Mouse (Mus musculus) liver, embryonic 12.5 days (tissue): ENCODE data around the gene Cercam. TPM values are rescaled to one million over a fixed set of nuclear protein-coding genes. Genes with fewer than 3 reads are reported as not detected.

Experiments used
- ATAC-seq: fragments of 200-750 bp; cut with Nextera tagmentation; 2 replicates; pipeline ENCODE4 v1.8.0; 2017; ENCODE audit warnings: moderate number of reproducible peaks, mild to moderate bottlenecking, moderate library complexity
- H3K27ac ChIP-seq: fragments of 300-500 bp; sonication (generic); 2 replicates; pipeline ENCODE4 v1.5.1; 2016; ENCODE audit warnings: mild to moderate bottlenecking
- H3K27me3 ChIP-seq: fragments of 300-500 bp; sonication (generic); replicated peaks from 2 replicates; pipeline ENCODE4 v1.6.1; 2016; ENCODE audit warnings: mild to moderate bottlenecking, moderate library complexity
- H3K36me3 ChIP-seq: fragments of 300-500 bp; sonication (generic); 2 replicates; pipeline ENCODE4 v1.6.1; 2016; ENCODE audit warnings: mild to moderate bottlenecking, moderate library complexity
- H3K4me1 ChIP-seq: fragments of 300-500 bp; sonication (generic); 2 replicates; pipeline ENCODE4 v1.6.1; 2016
- H3K4me2 ChIP-seq: fragments of 300-500 bp; sonication (generic); 2 replicates; pipeline ENCODE4 v1.6.1; 2016; ENCODE audit warnings: mild to moderate bottlenecking, moderate library complexity
- H3K4me3 ChIP-seq: fragments of 300-500 bp; sonication (generic); 2 replicates; pipeline ENCODE4 v1.5.1; 2016; ENCODE audit warnings: mild to moderate bottlenecking, moderate library complexity
- H3K9ac ChIP-seq: fragments of 300-500 bp; sonication (generic); 2 replicates; pipeline ENCODE4 v1.6.1; 2016; ENCODE audit warnings: mild to moderate bottlenecking, moderate library complexity
- H3K9me3 ChIP-seq: fragments of 300-500 bp; sonication (generic); replicated peaks from 2 replicates; pipeline ENCODE4 v1.6.1; 2016; ENCODE audit warnings: mild to moderate bottlenecking, moderate library complexity
- WGBS: fragments of 180-500 bp; shearing (Covaris S2); methylation state at CpG from one replicate; pipeline ENCODE4 v1.1.7; 2016; ENCODE audit not compliant: insufficient replicate concordance; 5-methylcytosine and 5-hydroxymethylcytosine counted together
- polyA plus RNA-seq: library from polyadenylated mRNA; unstranded; fragments of >200 nt; fragmentation: Nextera tagmentation; extraction: Ambion mirVana; gene quantifications from 2 replicates; pipeline ENCODE4 v1.2.1, GENCODE M21; 2016

Cercam gene
- polyA plus RNA-seq, 1 experiment from 2014 or later: 47.2 TPM

DNA sequence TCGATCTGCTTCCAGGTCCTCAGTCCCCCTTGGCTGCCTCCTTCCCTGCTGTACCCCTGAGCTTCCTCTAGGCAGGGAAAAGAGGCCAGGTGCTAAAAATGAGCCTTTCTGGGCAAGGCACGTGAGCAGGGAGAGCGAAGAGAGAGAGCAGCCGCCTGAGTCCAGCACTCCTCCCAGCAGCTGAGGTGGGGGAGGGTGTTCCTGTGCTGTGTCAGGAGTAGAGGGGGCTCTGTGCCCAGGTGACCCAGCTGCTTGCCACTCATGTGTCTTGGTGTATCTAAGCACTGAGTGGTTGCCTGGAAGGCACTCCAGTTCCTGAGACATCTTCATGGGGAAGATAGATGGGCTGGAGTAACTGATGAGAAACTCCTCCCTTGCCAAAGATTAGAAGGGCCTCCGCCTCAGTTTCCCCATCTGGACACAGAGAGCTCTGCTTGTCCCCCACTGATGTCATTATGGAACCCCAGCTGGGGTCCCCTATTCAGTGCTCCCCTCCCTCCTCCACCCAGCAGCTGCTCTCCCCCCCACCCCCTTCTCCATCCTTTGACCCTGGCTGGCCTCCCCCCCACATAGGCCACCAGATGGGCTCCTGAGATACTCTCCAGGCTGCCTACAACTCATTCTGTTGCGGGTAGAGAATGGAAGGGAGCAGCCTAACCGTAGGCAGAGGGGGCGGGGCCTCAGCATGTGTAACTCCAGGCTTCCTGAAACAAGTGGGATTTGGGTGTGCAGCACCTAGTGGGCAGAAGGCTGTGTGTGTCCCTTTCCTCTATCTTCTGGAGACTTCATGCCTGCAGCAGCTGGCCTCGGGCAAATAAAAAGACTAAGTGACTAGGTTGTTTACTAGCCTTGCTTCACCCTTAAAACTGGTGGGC is 25.5 kb upstream of the Cercam start:
- 70% methylated on average over 9 of the region's 9 CpGs for WGBS
- H3K27ac ChIP-seq: no peak overlapping the region
- no peak for ATAC-seq
- no peak overlapping the region for H3K4me2 ChIP-seq
- no peaks in the 10 kb centered on the region for H3K9me3 ChIP-seq
- H3K4me1 ChIP-seq: peaks cover 11% of the 10 kb centered on the region; the same call in 1 of the 2 replicates
- no peak overlapping the region for H3K4me3 ChIP-seq
- peaks cover 56% of the 10 kb centered on the region for H3K27me3 ChIP-seq
- H3K36me3 ChIP-seq: peaks cover 58% of the 10 kb centered on the region
- no peak overlapping the region for H3K9ac ChIP-seq

DNA sequence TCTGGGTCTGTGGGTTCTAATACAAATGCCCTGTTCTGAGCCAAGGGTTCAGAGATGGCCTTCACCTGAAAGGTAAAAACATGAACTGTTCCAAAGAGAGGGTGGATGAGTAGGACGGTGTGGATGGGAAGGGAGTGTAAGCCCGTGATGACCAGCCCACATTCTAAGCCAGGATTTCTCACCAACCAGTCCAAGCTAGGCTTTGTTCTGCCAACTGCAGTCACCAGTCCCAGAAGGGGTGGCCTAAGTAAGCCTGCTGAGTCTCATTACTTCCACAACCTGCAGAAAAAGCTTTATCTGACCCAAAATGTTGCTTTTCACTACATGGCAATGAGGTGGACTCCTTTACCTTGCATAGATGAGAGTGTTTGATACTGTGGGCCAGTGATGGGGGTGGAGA is 24.8 kb upstream of the Cercam start:
- Histone ChIP-seq H3K9ac (no peak overlapping the region), H3K4me1 (peaks cover 10% of the 10 kb centered on the region; the same call in 1 of the 2 replicates), H3K27ac (no peak overlapping the region), H3K27me3 (peaks cover 59% of the 10 kb centered on the region), H3K9me3 (no peaks in the 10 kb centered on the region), H3K4me2 (no peak overlapping the region), H3K36me3 (peaks cover 51% of the 10 kb centered on the region), H3K4me3 (no peak overlapping the region)
- ATAC-seq: no peak
- WGBS: 80% methylated on average over 2 of the region's 2 CpGs

DNA sequence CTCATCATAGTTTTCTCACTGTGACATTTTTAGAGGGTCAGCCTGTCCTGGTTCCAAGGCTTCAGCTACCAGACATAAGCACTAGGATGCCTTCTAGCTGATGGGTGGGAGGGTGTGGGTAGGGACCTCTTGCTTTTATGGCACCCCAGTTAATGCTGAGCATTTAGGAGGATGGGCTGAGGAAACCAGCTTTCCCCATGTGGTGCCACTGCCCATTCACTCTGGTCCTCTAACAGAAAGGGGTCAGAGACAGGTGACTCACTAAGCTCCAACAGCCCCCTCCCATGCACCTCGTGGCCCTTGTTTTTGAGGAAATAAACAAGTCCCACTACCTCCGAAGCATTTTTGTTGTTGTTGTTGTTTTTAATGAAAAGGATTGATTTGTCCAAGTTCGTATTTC is 24.3 kb upstream of the Cercam start:
- H3K9ac ChIP-seq: no peak overlapping the region
- 42% methylated on average over 3 of the region's 3 CpGs for WGBS
- peaks cover 51% of the 10 kb centered on the region for H3K36me3 ChIP-seq
- H3K4me2 ChIP-seq: no peak overlapping the region
- ATAC-seq: no peak
- no peak overlapping the region for H3K4me3 ChIP-seq
- H3K4me1 ChIP-seq: peaks cover 7% of the 10 kb centered on the region; the same call in 1 of the 2 replicates
- no peaks in the 10 kb centered on the region for H3K9me3 ChIP-seq
- no peak overlapping the region for H3K27ac ChIP-seq
- H3K27me3 ChIP-seq: peaks cover 59% of the 10 kb centered on the region

DNA sequence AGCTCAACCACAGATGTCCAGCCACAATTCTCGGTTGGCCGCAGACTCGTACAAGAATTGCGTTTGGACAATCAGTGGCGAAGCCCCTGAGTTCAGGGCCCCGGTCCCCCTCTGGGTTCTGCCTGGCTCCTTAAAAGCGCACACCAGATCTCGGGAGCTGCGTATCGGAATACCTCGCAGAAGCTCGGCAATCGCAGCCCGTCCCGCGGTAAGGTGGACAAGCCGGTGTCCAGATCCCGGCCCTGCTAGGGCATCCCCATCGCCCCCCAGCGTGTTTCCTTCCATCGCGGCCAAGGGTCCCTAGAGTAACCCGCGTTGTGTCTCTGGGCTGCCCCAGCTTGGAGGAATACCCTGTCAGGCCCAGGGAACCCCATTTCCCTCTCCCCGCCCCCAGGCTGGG is 23.3 kb upstream of the Cercam start:
- Histone ChIP-seq H3K36me3 (peaks cover 46% of the 10 kb centered on the region), H3K27me3 (peaks cover 59% of the 10 kb centered on the region), H3K9me3 (no peaks in the 10 kb centered on the region), H3K9ac (no peak overlapping the region), H3K4me3 (peak overlapping the region; percentile 10; the same call in 1 of the 2 replicates), H3K27ac (no peak overlapping the region), H3K4me2 (peak overlapping the region; percentile 30), H3K4me1 (peaks cover 7% of the 10 kb centered on the region; the same call in 1 of the 2 replicates)
- WGBS: 51% methylated on average over 25 of the region's 25 CpGs
- ATAC-seq: no peak

DNA sequence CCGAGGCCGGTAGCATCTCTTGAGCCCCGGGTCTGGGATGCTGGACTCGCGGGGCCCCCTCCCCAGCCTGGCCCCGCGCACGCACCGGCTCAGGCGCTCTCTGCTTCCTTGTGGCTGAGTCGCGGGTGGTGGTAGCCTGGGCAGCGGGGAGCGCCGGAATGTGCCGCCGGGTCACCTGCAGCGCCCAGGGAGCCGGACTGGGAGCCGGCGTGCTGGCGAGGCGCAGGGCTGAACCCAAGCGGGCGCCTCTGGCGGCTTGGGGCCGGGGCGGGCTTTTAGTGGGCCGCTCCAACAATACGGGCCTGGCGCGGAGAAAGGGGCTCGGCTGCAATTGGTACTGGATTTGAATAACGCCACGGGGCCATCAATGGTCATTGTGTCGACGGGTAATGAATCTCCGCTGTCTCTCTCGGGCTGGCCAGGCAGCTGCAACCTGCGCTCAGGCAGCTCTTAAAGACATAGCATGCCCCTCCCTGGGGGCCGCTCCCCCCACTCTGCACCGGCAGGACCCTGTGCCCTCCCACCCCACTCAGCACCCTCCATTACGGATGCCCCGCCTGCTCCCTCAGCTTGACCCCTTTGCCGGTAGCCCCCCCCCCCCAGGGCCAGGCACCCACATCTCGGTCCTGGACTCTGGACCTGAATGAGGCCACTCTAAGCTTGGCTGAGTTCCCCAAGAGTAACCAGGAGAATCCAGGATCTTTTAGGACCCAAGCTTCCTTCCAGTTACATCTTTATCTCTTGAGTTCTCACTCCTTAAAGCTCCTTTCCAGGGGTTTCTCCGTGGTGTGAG is 22.7 kb upstream of the Cercam start:
- no peak overlapping the region for H3K9ac ChIP-seq
- peak overlapping the region; percentile 10 for H3K4me3 ChIP-seq
- ATAC-seq: no peak
- H3K36me3 ChIP-seq: peaks cover 39% of the 10 kb centered on the region
- H3K27me3 ChIP-seq: peaks cover 64% of the 10 kb centered on the region
- WGBS: 43% methylated on average over 47 of the region's 47 CpGs
- no peaks in the 10 kb centered on the region for H3K9me3 ChIP-seq
- no peak overlapping the region for H3K27ac ChIP-seq
- peak overlapping the region; percentile 30 for H3K4me2 ChIP-seq
- peaks cover 7% of the 10 kb centered on the region; the same call in 1 of the 2 replicates for H3K4me1 ChIP-seq

DNA sequence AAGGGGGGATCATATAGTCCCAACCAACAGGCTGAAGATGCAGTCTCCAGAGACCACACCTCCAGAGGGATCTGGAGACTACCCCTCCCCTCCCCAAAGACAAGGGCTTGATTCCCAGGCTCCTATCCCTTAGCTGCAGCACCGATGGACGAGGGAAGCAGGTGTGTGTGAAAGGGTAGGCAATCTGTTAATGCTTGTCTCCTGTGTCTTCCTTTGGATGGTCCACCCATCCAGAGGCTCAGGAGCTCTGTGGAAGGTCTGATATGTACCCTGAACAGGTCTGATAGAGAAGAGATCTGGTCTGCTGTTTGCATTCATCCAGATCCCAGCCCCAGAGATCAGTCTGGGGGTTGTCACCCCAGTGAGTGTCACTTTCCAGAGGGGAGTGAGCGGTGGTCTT is 22.1 kb upstream of the Cercam start:
- no peak overlapping the region for H3K4me3 ChIP-seq
- peaks cover 7% of the 10 kb centered on the region; the same call in 1 of the 2 replicates for H3K4me1 ChIP-seq
- H3K27ac ChIP-seq: no peak overlapping the region
- no peak for ATAC-seq
- no peak overlapping the region for H3K4me2 ChIP-seq
- peaks cover 33% of the 10 kb centered on the region for H3K36me3 ChIP-seq
- no peak overlapping the region for H3K9ac ChIP-seq
- no peaks in the 10 kb centered on the region for H3K9me3 ChIP-seq
- 41% methylated on average over 3 of the region's 3 CpGs for WGBS
- peaks cover 64% of the 10 kb centered on the region for H3K27me3 ChIP-seq

DNA sequence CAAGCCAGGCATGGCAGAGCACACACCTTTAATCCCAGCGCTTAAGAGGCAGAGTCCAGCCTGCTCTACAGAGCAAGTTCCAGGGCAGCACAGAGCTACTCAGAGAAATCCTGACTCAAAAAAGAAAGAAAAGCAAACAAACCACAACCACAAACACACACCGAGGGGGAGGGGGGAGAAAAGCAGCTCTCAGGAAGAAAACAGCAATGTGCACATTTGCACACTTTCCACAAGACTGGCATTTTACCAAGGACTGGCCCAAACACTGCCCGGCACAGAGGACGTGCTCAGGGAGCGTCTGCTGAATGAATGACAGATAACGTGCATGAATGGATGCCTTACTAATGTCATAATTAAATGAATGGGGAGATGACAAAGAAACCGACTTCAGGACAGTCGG is 19.9 kb upstream of the Cercam start:
- WGBS: 65% methylated on average over 8 of the region's 8 CpGs
- ATAC-seq: no peak
- peaks cover 12% of the 10 kb centered on the region for H3K36me3 ChIP-seq

DNA sequence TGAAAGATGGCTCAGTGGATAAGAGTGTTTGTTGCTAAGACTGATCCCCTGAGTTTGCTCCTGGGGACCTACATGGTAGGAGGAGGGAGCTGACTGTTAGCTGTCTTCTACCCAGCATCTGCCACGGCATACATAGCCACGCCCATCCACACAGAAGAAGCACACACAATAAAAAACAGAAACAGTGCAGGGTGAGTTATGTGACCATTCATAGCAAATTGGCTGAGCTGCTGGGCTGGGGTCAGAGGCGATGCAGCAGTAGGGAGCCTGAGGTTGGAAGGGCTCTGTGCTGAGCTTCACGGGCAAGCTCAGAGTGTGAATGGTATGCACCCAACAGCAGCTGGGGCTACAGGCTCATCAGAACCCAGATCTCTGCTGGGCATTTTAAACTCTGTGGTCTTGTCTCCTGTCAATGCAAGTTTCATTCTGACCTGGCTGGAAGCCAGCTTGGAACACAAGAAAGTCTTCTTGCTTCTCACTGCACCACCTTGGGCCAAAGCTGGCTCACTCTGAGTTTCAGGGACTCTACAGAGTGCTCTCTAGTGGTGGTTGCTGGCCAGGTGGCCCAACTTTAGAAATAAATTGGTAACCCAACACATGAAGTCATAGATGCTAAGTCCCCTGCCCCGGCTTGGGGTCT is 19.0 kb upstream of the Cercam start:
- Histone ChIP-seq H3K27ac (no peak overlapping the region), H3K4me1 (peaks cover 17% of the 10 kb centered on the region; the same call in 1 of the 2 replicates), H3K27me3 (peaks cover 53% of the 10 kb centered on the region), H3K36me3 (peaks cover 7% of the 10 kb centered on the region; the same call in 1 of the 2 replicates), H3K9ac (no peak overlapping the region), H3K4me2 (no peak overlapping the region), H3K9me3 (no peaks in the 10 kb centered on the region), H3K4me3 (no peak overlapping the region)
- WGBS: 40% methylated on average over 5 of the region's 5 CpGs
- no peak for ATAC-seq

More for the DNA sequence above, 19.9 kb upstream of the Cercam start:
- Histone ChIP-seq H3K27ac (no peak overlapping the region), H3K9ac (no peak overlapping the region), H3K4me2 (no peak overlapping the region), H3K4me3 (no peak overlapping the region), H3K27me3 (peaks cover 59% of the 10 kb centered on the region), H3K9me3 (no peaks in the 10 kb centered on the region), H3K4me1 (peaks cover 14% of the 10 kb centered on the region; the same call in 1 of the 2 replicates)

DNA sequence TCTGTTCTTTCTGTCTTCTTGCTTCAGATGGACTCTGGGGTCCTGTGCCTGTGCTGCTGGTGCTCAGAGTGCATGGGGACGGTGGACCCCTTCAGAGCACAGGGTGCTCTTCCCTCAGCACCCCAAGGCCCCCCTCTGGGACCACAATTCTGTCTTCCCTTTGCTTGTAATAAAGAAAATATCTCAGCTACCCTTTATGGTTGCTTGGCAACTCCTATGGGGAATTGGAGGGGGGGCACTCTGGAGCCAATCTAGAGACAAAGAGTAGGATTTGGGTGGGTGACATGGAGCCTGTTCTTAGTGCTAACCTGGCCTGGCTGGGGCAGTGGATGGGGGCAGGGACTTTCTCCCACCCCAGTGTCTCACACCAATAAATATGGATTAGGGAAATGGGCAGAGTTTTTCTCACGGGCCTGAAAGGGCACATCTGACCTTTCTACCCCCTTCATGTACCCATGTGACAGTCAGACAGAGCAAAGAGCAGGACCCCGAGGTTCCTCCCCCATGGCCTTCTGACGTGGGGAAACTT is 15.9 kb upstream of the Cercam start:
- no peaks in the 10 kb centered on the region for H3K36me3 ChIP-seq
- H3K27ac ChIP-seq: no peak overlapping the region
- H3K9ac ChIP-seq: no peak overlapping the region
- WGBS: 50% methylated on average over 4 of the region's 4 CpGs
- no peak overlapping the region for H3K4me3 ChIP-seq
- H3K4me1 ChIP-seq: peaks cover 10% of the 10 kb centered on the region; the same call in 1 of the 2 replicates
- ATAC-seq: no peak
- H3K9me3 ChIP-seq: no peaks in the 10 kb centered on the region
- peaks cover 46% of the 10 kb centered on the region for H3K27me3 ChIP-seq
- H3K4me2 ChIP-seq: no peak overlapping the region

DNA sequence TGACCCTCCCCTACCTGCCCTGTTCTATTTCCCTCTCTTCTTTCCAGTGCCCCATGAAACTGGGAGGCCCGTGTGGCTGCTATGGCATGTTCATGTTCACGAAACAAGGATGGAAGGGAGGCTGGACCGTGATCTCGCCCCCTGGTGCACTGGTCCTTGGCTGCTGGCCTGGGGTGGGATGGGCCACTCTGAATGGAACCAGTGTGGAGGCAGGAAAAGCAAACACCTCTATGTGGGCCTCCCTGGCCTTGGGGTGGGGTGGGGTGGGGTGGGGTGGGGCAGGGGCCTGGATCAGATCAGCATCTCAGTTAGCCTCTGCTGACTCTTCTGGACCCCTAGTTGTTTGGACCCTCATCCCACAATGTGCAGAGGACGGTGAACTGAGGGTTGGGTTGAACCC is 15.2 kb upstream of the Cercam start:
- Histone ChIP-seq H3K36me3 (no peaks in the 10 kb centered on the region), H3K4me1 (peaks cover 10% of the 10 kb centered on the region; the same call in 1 of the 2 replicates), H3K4me3 (no peak overlapping the region), H3K27me3 (peaks cover 46% of the 10 kb centered on the region), H3K27ac (no peak overlapping the region), H3K9ac (no peak overlapping the region), H3K4me2 (no peak overlapping the region), H3K9me3 (no peaks in the 10 kb centered on the region)
- ATAC-seq: no peak
- WGBS: 65% methylated on average over 5 of the region's 5 CpGs

DNA sequence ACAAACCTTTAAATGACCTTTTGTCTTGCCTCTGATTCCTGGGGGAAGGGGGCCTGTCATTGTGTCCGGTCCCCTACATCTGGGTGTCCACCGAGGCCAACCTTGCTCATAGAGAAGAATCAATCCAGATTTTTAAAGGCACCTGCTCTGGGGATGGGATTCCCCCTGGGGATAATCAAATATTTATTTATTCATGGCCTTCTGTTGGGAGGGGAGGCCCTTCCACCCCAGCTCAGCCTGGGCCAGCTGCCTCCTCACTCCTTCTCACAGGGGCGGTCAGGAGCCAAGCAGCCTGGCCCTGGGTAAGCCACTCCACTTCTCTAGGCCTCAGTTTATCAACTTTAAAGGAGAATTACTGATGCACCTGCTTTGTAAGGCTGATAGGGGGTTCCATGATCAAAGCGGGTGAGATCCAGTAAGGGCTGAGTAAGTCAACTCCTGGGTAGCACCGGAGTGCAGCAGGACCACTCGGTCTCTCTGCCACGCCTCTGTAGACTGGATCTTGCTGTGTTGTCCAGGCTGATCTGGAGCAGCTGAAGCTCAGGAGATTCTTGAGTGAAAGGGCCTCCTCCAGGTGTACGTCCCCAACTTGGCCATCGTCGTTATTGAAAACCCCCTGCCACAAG is 13.3 kb upstream of the Cercam start:
- no peak overlapping the region for H3K4me2 ChIP-seq
- no peak for ATAC-seq
- H3K27ac ChIP-seq: no peak overlapping the region
- peaks cover 10% of the 10 kb centered on the region; the same call in 1 of the 2 replicates for H3K4me1 ChIP-seq
- no peak overlapping the region for H3K9ac ChIP-seq
- H3K27me3 ChIP-seq: peaks cover 48% of the 10 kb centered on the region
- no peaks in the 10 kb centered on the region for H3K9me3 ChIP-seq
- H3K4me3 ChIP-seq: no peak overlapping the region
- H3K36me3 ChIP-seq: no peaks in the 10 kb centered on the region
- 65% methylated on average over 10 of the region's 10 CpGs for WGBS
